Mouse (Mus musculus): ENCODE results near the gene Acbd7.

GRCm38 (mm10) chr2:3355793-3356192 is 19.8 kb downstream of the Acbd7 start:
- TF ChIP-seq CTCF (IDR thresholded peaks at IDR 0.05; ENCODE audit: low read depth, low read length) (no peak), POLR2A (IDR thresholded peaks at IDR 0.05; ENCODE audit: extremely low read depth, insufficient read depth, low read length) (no peak)

Data from liver, adult 2 months (tissue).